Mouse (Mus musculus): ENCODE results near the gene Poldip2. TPM values are rescaled to one million over a fixed set of nuclear protein-coding genes. Genes with fewer than 3 reads are reported as not detected.
A peak's percentile ranks its signal among the peaks of the same experiment; 100 is the strongest.

The Poldip2 gene
- polyA plus RNA-seq, 1 experiment from 2014 or later, result 61.4 TPM

DNA sequence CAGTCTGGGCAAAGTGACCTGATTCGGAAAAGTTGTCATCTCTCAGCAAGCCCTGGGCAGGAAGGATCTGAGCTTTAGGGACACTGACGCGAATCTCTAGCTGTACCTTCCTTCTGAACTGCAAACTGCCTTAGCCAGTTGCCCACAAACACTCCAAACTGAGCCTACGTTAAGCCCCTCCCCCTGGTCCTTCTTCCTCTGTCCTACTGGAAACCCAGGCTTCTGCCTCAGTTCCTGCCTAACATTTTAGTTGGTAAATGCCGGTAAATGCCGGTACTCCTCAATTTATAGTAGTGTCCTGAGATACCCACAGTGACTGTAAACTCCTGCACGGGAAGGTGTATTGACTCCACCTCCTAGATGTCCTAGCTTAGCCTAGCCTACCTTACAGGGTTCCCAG is 28.4 kb upstream of the Poldip2 start:
- WGBS (ENCODE audit: insufficient replicate concordance), result 37% methylated on average over 7 of the region's 7 CpGs
- no peak for ATAC-seq (ENCODE audit: insufficient read depth)
- H3K4me3 ChIP-seq (replicated peaks), result no peak overlapping the region

DNA sequence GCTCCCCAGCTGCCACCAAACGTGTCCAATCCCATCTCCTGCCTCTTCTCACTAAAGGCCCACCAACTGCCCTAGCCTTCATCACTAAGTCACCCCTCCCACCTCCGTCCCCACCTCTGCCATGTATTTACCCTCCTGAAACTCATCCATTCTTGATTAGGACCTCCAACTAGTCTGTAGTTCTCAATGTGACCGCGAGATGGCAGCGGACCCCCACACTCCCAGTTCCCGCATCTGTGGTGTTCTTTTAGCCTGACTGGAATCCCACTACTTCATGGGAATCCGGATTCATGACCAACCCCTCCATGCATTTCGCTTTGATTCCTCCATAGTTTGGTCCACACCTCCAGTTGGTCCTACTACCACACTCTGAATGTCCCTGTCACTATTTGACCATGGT is 23.8 kb upstream of the Poldip2 start:
- no peak overlapping the region for H3K27ac ChIP-seq (replicated peaks)
- 0 out of 2 replicates have a peak, but pooled peaks cover 3% of the 10 kb centered on the region for H3K4me1 ChIP-seq (replicated peaks)
- H3K9me3 ChIP-seq (replicated peaks), result no peaks in the 10 kb centered on the region
- ATAC-seq (ENCODE audit: insufficient read depth), result no peak
- 3% methylated on average over 8 of the region's 8 CpGs for WGBS (ENCODE audit: insufficient replicate concordance)
- peaks cover 83% of the 10 kb centered on the region for H3K27me3 ChIP-seq
- H3K9ac ChIP-seq, result no peak overlapping the region
- H3K4me2 ChIP-seq, result no peak overlapping the region
- H3K4me3 ChIP-seq (replicated peaks), result no peak overlapping the region
- no peaks in the 10 kb centered on the region for H3K36me3 ChIP-seq (replicated peaks)

More for the DNA sequence above, 28.4 kb upstream of the Poldip2 start:
- no peaks in the 10 kb centered on the region for H3K36me3 ChIP-seq (replicated peaks)
- H3K27ac ChIP-seq (replicated peaks), result no peak overlapping the region
- H3K4me1 ChIP-seq (replicated peaks), result no peaks in the 10 kb centered on the region
- H3K27me3 ChIP-seq, result peaks cover 50% of the 10 kb centered on the region
- no peaks in the 10 kb centered on the region for H3K9me3 ChIP-seq (replicated peaks)
- H3K9ac ChIP-seq, result no peak overlapping the region
- H3K4me2 ChIP-seq, result no peak overlapping the region

DNA sequence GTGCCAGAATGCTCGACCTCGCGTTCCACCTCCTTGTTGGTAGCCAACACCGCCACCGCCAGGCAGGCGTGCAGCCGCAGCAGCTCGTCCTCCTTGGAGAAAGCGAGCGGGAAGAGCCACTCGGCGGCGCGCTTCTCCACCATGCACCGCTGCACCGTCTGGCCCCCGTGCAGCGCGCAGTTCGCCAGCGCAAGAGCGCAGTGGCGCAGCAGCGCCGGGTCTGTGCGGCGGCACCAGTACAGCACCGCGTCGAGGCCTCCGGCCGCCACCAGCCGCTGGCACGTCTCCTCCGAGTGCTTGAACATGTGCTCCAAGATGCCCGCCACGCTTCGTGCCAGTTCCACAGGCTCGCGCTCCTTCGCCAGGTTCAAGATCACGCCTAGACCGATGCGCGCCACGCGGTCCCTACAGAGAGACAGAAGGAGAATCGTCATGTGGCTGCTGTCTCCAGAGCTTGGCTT is 21.2 kb upstream of the Poldip2 start:
- no peak for ATAC-seq (ENCODE audit: insufficient read depth)
- Histone ChIP-seq H3K36me3 (replicated peaks) (no peaks in the 10 kb centered on the region), H3K27ac (replicated peaks) (no peak overlapping the region), H3K4me1 (replicated peaks) (0 out of 2 replicates have a peak, but pooled peaks cover 3% of the 10 kb centered on the region), H3K4me2 (peak overlapping the region; percentile 45), H3K9me3 (replicated peaks) (no peaks in the 10 kb centered on the region), H3K4me3 (replicated peaks) (0 out of 2 replicates have a peak overlapping the region, but pooled peaks have one; percentile 20), H3K27me3 (peaks cover 87% of the 10 kb centered on the region), H3K9ac (no peak overlapping the region)
- whole genome bisulfite sequencing (ENCODE audit: insufficient replicate concordance), result 9% methylated on average over 48 of the region's 48 CpGs

GRCm38 (mm10) chr11:78495904-78496303 is 16.1 kb upstream of the Poldip2 start:
- H3K4me1 ChIP-seq (replicated peaks), result peaks cover 18% of the 10 kb centered on the region
- no peaks in the 10 kb centered on the region for H3K36me3 ChIP-seq (replicated peaks)
- no peak for ATAC-seq (ENCODE audit: insufficient read depth)
- no peaks in the 10 kb centered on the region for H3K9me3 ChIP-seq (replicated peaks)
- H3K4me2 ChIP-seq, result no peak overlapping the region
- H3K4me3 ChIP-seq (replicated peaks), result no peak overlapping the region
- H3K27ac ChIP-seq (replicated peaks), result no peak overlapping the region
- H3K27me3 ChIP-seq, result peaks cover 89% of the 10 kb centered on the region
- no peak overlapping the region for H3K9ac ChIP-seq
- 7% methylated on average over 6 of the region's 6 CpGs for WGBS (ENCODE audit: insufficient replicate concordance)

DNA sequence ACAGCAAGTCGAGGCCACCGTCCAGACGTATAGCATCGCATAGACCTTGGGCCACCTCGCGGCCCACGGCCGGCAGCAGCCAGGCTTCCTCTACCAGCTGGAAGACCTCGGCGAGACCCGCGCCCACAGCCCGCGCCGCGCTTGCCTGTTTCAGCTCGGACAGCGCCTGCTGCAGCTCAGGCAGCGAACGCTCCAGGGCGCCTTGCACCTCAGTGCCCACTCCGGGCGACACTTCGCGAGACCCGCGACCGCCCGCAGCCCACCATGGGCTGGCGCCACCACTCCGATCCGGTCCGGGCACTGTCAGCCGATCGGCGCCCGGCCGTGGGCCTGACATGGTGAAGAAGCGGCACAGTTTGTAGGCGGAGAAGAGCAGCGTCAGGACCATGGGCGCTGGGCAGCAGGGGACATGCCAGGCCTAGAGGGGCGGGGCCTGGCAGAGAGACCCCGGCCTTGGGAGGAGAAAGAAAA is 14.9 kb upstream of the Poldip2 start:
- H3K9ac ChIP-seq, result no peak overlapping the region
- ATAC-seq (ENCODE audit: insufficient read depth), result no peak

GRCm38 (mm10) chr11:78497544-78498522 is 14.2 kb upstream of the Poldip2 start, which contains the start of gene Sarm1:
Gene Sarm1 (minus strand): TSS chr11:78497754.
- peak; percentile 66 for ATAC-seq (ENCODE audit: insufficient read depth)
- peak within 1 kb of the TSS; percentile 53 for H3K27ac ChIP-seq (replicated peaks)
- peaks cover 81% of the 10 kb centered on the region for H3K27me3 ChIP-seq
- H3K4me1 ChIP-seq (replicated peaks), result peaks cover 22% of the 10 kb centered on the region
- no peaks in the 10 kb centered on the region for H3K9me3 ChIP-seq (replicated peaks)
- H3K9ac ChIP-seq, result no peak within 1 kb of the TSS
- H3K36me3 ChIP-seq (replicated peaks), result no peaks in the 10 kb centered on the region
- 3% methylated on average over 36 of the region's 36 CpGs for WGBS (ENCODE audit: insufficient replicate concordance)
- peak within 1 kb of the TSS; percentile 47 for H3K4me3 ChIP-seq (replicated peaks)
- H3K4me2 ChIP-seq, result peak within 1 kb of the TSS; percentile 69

More for the DNA sequence above, 14.9 kb upstream of the Poldip2 start:
- H3K4me3 ChIP-seq (replicated peaks), result peak overlapping the region; percentile 47
- H3K9me3 ChIP-seq (replicated peaks), result no peaks in the 10 kb centered on the region
- H3K4me2 ChIP-seq, result peak overlapping the region; percentile 69
- WGBS (ENCODE audit: insufficient replicate concordance), result 2% methylated on average over 44 of the region's 44 CpGs
- H3K4me1 ChIP-seq (replicated peaks), result peaks cover 18% of the 10 kb centered on the region
- H3K27ac ChIP-seq (replicated peaks), result no peak overlapping the region
- peaks cover 86% of the 10 kb centered on the region for H3K27me3 ChIP-seq
- H3K36me3 ChIP-seq (replicated peaks), result no peaks in the 10 kb centered on the region

GRCm38 (mm10) chr11:78499004-78499403 is 13.0 kb upstream of the Poldip2 start, which contains the start of gene Vtn:
Gene Vtn (plus strand): TSS chr11:78499091.
- H3K27me3 ChIP-seq, result peaks cover 76% of the 10 kb centered on the region
- peak within 1 kb of the TSS; percentile 50 for H3K4me3 ChIP-seq (replicated peaks)
- peak within 1 kb of the TSS; percentile 37 for H3K9ac ChIP-seq
- H3K4me1 ChIP-seq (replicated peaks), result peaks cover 22% of the 10 kb centered on the region
- H3K27ac ChIP-seq (replicated peaks), result peak within 1 kb of the TSS; percentile 75
- H3K9me3 ChIP-seq (replicated peaks), result no peaks in the 10 kb centered on the region
- peak; percentile 60 for ATAC-seq (ENCODE audit: insufficient read depth)
- H3K4me2 ChIP-seq, result peak within 1 kb of the TSS; percentile 69
- no peaks in the 10 kb centered on the region for H3K36me3 ChIP-seq (replicated peaks)
- WGBS (ENCODE audit: insufficient replicate concordance), result 50% methylated on average over 7 of the region's 7 CpGs

- no peaks in the 10 kb centered on the region for H3K9me3 ChIP-seq (replicated peaks)
- H3K27ac ChIP-seq (replicated peaks), result peak overlapping the region; percentile 75
- H3K36me3 ChIP-seq (replicated peaks), result no peaks in the 10 kb centered on the region
- H3K4me1 ChIP-seq (replicated peaks), result peaks cover 22% of the 10 kb centered on the region
- H3K9ac ChIP-seq, result peak overlapping the region; percentile 37
- H3K4me3 ChIP-seq (replicated peaks), result peak overlapping the region; percentile 50
- WGBS (ENCODE audit: insufficient replicate concordance), result 34% methylated on average over 16 of the region's 16 CpGs
- peak overlapping the region; percentile 33 for H3K4me2 ChIP-seq
- ATAC-seq (ENCODE audit: insufficient read depth), result 0 out of 2 replicates have a peak, but pooled peaks have one; percentile 1
- H3K27me3 ChIP-seq, result peaks cover 71% of the 10 kb centered on the region
These were observed 12.4 kb upstream of the Poldip2 start for GRCm38 (mm10) chr11:78499543-78499942.

- 0 out of 2 replicates have a peak, but pooled peaks cover under 1% of the 10 kb centered on the region for H3K36me3 ChIP-seq (replicated peaks)
- H3K27ac ChIP-seq (replicated peaks), result peak overlapping the region; percentile 75
- ATAC-seq (ENCODE audit: insufficient read depth), result peak; percentile 56
- H3K4me1 ChIP-seq (replicated peaks), result peaks cover 22% of the 10 kb centered on the region
- WGBS (ENCODE audit: insufficient replicate concordance), result 55% methylated on average over 9 of the region's 9 CpGs
- no peaks in the 10 kb centered on the region for H3K9me3 ChIP-seq (replicated peaks)
- H3K4me2 ChIP-seq, result peak overlapping the region; percentile 46
- H3K27me3 ChIP-seq, result peaks cover 59% of the 10 kb centered on the region
- peak overlapping the region; percentile 39 for H3K9ac ChIP-seq
- H3K4me3 ChIP-seq (replicated peaks), result peak overlapping the region; percentile 50
These were observed 11.3 kb upstream of the Poldip2 start for GRCm38 (mm10) chr11:78500623-78501202.

DNA sequence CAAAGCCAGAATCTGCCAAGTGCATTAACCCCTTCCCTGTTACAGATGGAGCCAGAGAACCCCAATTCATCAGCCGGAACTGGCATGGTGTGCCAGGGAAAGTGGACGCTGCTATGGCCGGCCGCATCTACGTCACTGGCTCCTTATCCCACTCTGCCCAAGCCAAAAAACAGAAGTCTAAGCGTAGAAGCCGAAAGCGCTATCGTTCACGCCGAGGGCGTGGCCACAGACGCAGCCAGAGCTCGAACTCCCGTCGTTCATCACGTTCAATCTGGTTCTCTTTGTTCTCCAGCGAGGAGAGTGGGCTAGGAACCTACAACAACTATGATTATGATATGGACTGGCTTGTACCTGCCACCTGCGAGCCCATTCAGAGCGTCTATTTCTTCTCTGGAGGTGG is 10.5 kb upstream of the Poldip2 start:
- peak overlapping the region; percentile 46 for H3K4me2 ChIP-seq

More for the DNA sequence above, 10.5 kb upstream of the Poldip2 start:
- Histone ChIP-seq H3K9me3 (replicated peaks) (no peaks in the 10 kb centered on the region), H3K27ac (replicated peaks) (no peak overlapping the region), H3K4me3 (replicated peaks) (peak overlapping the region; percentile 22; the same call in 1 of the 2 replicates), H3K9ac (no peak overlapping the region), H3K4me1 (replicated peaks) (peaks cover 22% of the 10 kb centered on the region), H3K27me3 (peaks cover 51% of the 10 kb centered on the region), H3K36me3 (replicated peaks) (peaks cover 9% of the 10 kb centered on the region)
- 66% methylated on average over 20 of the region's 20 CpGs for WGBS (ENCODE audit: insufficient replicate concordance)
- ATAC-seq (ENCODE audit: insufficient read depth), result no peak
